In the genomic region with DNA sequence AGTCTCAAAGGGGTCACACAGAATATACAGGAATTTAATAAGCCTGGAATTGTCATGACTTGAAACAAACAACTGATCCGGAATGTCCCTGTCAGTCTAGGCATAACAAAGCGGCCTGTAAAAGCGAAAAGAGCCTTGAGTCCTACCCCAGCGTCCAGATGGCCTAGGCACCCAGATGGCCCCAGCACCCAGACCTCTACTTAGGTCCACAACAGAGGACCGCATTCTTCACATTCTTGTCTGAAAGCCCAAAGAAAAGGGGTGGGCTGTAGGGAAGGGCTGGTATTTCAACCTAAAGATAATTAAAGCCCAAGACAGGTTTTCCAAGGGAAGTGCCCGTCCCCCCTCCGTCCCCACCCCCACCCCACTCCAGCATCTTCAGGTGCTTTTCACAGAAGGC, we compare ENCODE assay signal across 10 mouse cellular contexts. TPM values are rescaled to one million over a fixed set of nuclear protein-coding genes. Genes with fewer than 3 reads are reported as not detected.
DNase-seq lines count a peak whose midpoint lies in the region; ATAC-seq and TF ChIP-seq lines count a peak whose summit lies in the region.
"Had no signal": no experiment of that assay in that cellular context is flagged by ENCODE, and none has a peak within 500 bp of the region (broad histone marks: within the 10 kb centered on the region; RNA-seq: fewer than 3 reads in every experiment).

No protein-coding gene starts in this region.

- no peak for ATAC-seq in intestine, embryonic 16.5 days

- H3K4me2 ChIP-seq in intestine, embryonic 16.5 days (ENCODE audit: low read depth, low read length), result no peak overlapping the region

- H3K27ac ChIP-seq in cerebellum, adult 2 months (ENCODE audit: insufficient read depth, low read length), result peak overlapping the region; percentile 52
- peak overlapping the region; percentile 2 for H3K27ac ChIP-seq in kidney, adult 2 months (ENCODE audit: insufficient read depth, low read depth, low read length)
- H3K27ac ChIP-seq in intestine, embryonic 16.5 days (ENCODE audit: low read length), result no peak overlapping the region

- no peak for DNase-seq in cerebellum, adult 2 months
- no peak for DNase-seq in cerebellum, adult 18-20 months
- DNase-seq in kidney, adult 2 months, result no peak
- no peak for DNase-seq in kidney, adult 11 months
- peak; percentile 59 for DNase-seq in ES-CJ7 (ENCODE audit: low read depth, low spot score)
- no peak for DNase-seq in testis, postnatal 10 days (ENCODE audit: low spot score)
- no peak for DNase-seq in layer of hippocampus, postnatal 36 days
- DNase-seq: cerebellum, adult 11 months; gastrocnemius, postnatal 14 days had no signal

- no peaks in the 10 kb centered on the region for H3K36me3 ChIP-seq in kidney, adult 2 months (ENCODE audit: control insufficient read depth, insufficient read depth, low read length)
- H3K36me3 ChIP-seq in intestine, embryonic 16.5 days (ENCODE audit: control insufficient read depth, insufficient read depth, low read length), result no peaks in the 10 kb centered on the region; the same call in 1 of the 2 replicates

- peak overlapping the region; percentile 18; the same call in 1 of the 2 replicates for H3K9ac ChIP-seq in intestine, embryonic 16.5 days (ENCODE audit: low read depth, low read length)

- WGBS in cerebellum, adult 2 months, result 16% methylated on average over 7 of the region's 7 CpGs
- WGBS in kidney, adult 2 months, result 18% methylated on average over 7 of the region's 7 CpGs
- WGBS in intestine, embryonic 16.5 days, result 26% methylated on average over 7 of the region's 7 CpGs

- TF ChIP-seq POLR2A in cerebellum, adult 2 months (IDR thresholded peaks at IDR 0.05; ENCODE audit: borderline replicate concordance, insufficient read depth, low read length), result no peak
- no peak for TF ChIP-seq POLR2A in kidney, adult 2 months (IDR thresholded peaks at IDR 0.05; ENCODE audit: low read depth, low read length)

- no peak for TF ChIP-seq CTCF in cerebellum, adult 2 months (IDR thresholded peaks at IDR 0.05; ENCODE audit: borderline replicate concordance, insufficient read depth, low read depth, low read length)
- TF ChIP-seq CTCF in kidney, adult 2 months (conservative IDR thresholded peaks at IDR 0.05; ENCODE audit: insufficient read depth, insufficient read length, low read depth, low read length), result no peak

- H3K4me3 ChIP-seq in cerebellum, adult 2 months (replicated peaks; ENCODE audit: insufficient read depth, low read depth, low read length), result no peak overlapping the region
- no peak overlapping the region for H3K4me3 ChIP-seq in kidney, adult 2 months (ENCODE audit: insufficient read depth, low read depth, low read length)
- no peak overlapping the region for H3K4me3 ChIP-seq in intestine, embryonic 16.5 days (ENCODE audit: low read length)

- no peaks in the 10 kb centered on the region for H3K27me3 ChIP-seq in cerebellum, adult 2 months (ENCODE audit: control insufficient read depth, insufficient read depth, low read length)
- H3K27me3 ChIP-seq in kidney, adult 2 months (replicated peaks; ENCODE audit: control insufficient read depth, insufficient read depth, low read length), result no peaks in the 10 kb centered on the region
- H3K27me3 ChIP-seq in intestine, embryonic 16.5 days (replicated peaks; ENCODE audit: control insufficient read depth, insufficient read depth, low read length), result no peaks in the 10 kb centered on the region

- H3K4me1 ChIP-seq in cerebellum, adult 2 months (ENCODE audit: control insufficient read depth, insufficient read depth, low read length), result peaks cover 55% of the 10 kb centered on the region
- H3K4me1 ChIP-seq in kidney, adult 2 months (ENCODE audit: control insufficient read depth, insufficient read depth, low read length), result peaks cover 67% of the 10 kb centered on the region
- H3K4me1 ChIP-seq in intestine, embryonic 16.5 days (ENCODE audit: control insufficient read depth, insufficient read depth, low read length), result peaks cover 77% of the 10 kb centered on the region

- H3K9me3 ChIP-seq in intestine, embryonic 16.5 days (ENCODE audit: control insufficient read depth, low read length), result no peaks in the 10 kb centered on the region

RNA-seq across cellular contexts. Expression of a gene that starts 14.6 kb away (rescaled TPM):
- polyA plus RNA-seq in cerebellum, adult 2 months (2012; rRNA removed), result 44.2 and 45.2 TPM in 2 replicates
- polyA plus RNA-seq in kidney, adult 2 months (2012; rRNA removed), result 57.7 and 64.1 TPM in 2 replicates
- polyA plus RNA-seq in intestine, embryonic 16.5 days (2015; fragmentation: Nextera tagmentation; extraction: Ambion mirVana), result 39.1 and 43.8 TPM in 2 replicates
- total RNA-seq in layer of hippocampus, postnatal 36 days (2021), result 100 to 1,000 TPM in 1 of 2 experiments, 10 to 100 TPM in 1; 92.4 to 103 TPM
